Mouse (Mus musculus) urinary bladder, postnatal 4 days (tissue): ENCODE data around the gene Akap1.
"Not testable (repeated sequence)": the region's sequence is repeated elsewhere in the genome, so short reads cannot be mapped to it uniquely, and the experiment has no call there.

Source experiments
- DNase-seq, 2 experiments: peaks; one replicate each; pipeline ENCODE4 v3.0.0; 2021 to 2022; ENCODE audit warnings: low spot score in 2 of 2

The Akap1 gene

DNA sequence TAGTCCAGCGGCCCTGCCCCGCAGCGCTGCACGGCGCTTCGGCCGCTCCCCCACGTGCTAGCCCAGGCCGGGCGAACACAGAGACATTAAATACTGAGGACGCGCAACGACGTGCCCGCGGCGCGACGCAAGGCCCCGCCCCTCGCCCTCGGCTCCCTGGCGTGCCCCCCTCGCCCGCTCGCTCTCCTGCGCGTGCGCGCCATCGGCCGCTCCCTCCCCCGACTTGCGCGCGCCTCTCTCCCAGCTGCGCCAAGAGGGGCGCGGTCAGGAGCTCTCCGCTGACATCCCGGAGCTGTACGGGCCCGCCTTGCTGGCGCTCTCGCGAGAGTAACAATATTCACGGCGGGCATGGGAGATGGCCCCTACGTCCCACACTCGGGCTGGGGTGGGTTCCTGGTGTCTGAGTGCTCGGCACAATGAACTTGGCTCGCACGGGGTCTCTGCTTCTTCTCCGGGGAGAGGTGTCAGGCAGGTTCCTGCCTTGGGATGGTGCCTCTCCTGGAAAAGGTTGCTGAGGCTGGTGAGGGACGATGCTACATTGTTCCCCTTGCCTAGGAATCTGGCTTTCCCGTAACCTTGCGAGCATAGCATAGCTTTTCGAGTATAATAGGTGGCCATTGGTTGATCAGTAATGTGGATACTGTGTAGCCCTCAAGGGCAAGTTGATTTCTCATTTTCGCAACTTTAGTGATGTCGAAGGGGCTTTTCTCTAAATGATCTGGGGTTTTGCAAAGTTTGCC is at the start of gene Akap1:
Gene Akap1 (minus strand): TSS at position 129 of the 740 bp plus-strand sequence.
- peak; percentile 98 to 99 for DNase-seq

DNA sequence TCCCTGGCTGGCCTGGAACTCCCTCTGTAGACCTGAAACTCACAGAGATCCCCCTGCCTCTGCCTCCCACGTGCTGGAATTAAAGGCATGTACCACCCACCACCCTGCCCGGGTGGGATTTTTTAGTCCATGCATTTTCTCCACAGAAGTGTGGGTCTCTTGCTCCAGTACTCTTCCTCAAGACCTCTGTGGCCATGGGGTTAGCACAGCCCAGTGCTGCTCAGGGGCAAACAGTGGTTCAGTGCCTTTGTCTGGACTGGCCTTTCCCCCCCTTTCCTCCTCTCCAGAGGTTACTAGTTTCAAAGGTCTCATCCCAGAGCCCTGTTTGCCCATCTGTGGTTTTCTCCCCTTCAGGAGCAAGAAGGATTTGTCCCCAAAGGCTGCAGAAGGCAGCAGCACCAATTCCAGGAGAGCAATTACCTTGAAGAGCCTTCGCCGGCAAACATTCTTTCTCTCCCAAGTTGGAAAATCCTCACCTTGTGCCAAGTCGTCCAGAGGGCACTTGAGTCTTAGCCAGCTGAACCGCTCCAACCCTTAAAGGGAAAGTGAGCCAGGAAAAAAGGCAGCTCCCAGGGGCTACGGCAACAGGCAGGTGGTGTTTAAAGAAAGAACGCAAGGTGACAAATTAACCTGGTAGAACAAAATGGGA is 45.1 kb upstream of the Akap1 start:
- DNase-seq: no peak

DNA sequence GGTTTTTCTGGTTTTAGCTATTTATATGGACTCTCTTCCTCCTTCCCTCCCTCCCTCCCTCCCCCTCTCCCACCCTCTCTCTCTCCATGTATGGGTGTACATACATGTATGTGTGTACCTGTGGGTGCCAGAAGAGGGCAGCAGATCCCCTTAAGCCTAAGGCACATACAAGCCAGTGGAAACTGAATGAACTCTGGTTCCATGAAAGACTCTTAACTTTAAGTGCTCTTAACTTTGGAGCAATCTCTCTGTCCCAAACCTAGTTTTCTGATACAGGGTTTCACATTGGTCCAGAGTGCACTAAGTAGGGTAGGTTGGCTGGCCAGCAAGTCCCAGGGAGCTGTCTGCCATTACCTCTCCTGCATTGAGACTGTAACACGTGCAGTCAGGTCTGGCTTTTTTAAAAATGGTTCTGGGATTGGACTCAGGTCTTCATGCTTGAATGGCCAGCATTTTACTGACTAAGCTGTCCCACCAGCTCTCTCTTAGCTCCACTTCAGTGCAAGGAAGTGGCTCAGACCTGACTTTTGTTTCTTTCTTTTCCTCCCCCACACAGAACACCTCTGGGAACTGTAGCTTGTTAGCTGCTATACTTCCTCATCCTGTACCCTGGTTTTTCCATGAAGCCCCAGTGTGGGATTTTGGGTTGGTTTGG is 44.3 kb upstream of the Akap1 start:
- peak in 1 of 2 experiments; percentile 45 for DNase-seq

DNA sequence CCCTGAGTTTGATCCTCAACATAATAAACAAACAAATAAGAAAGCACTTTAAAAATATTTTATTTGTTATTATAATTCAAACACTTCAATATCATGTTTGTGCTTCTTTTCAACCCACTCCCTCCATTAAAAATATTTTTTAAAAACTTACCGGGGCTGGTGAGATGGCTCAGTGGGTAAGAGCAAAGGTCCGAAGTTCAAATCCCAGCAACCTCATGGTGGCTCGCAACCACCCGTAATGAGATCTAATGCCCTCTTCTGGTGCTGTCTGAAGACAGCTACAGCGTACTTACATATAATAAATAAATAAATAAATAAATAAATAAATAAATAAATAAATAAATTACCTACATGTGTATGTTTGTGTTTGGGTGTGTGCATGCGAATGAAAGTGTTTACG is 43.5 kb upstream of the Akap1 start:
- no peak for DNase-seq

DNA sequence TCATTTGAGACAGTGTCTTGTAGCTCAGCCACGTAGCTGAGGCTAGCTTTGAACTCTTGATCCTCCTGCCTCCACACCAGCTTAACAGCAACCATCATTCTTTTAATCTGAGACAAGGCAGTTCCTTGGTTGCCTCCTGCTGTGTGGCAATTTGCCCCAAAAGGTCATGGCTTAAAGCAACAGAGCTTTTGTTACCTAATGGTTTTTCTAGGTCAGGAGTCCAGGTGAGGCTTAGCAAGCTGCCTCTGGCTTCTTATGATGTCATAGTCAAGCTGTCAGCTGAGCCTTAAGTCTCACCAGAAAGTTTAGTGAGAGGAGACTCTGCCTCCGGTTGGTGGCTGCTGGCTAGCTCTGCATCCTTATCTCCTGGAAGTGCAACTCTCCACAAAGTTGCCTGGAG is 41.2 kb upstream of the Akap1 start:
- no peak for DNase-seq

DNA sequence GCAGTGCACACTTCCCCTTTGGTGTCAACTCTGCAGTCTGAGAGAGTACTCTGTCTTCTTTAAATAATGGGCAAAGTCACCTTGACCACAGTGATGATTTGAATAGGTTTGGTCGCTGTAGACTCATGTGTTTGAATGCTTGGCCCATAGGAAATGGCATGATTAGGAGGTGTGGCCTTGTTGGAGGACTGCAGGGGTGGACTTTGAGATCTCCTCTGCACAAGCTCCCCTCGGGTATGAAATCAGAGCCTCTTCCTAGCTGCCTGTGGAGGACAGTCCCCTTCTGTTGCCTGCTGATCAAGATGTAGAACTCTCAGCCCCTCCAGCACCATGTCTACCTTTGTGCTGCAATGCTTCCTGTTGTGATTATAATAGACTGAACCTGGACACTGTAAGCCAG is 39.7 kb upstream of the Akap1 start:
- DNase-seq: no peak

DNA sequence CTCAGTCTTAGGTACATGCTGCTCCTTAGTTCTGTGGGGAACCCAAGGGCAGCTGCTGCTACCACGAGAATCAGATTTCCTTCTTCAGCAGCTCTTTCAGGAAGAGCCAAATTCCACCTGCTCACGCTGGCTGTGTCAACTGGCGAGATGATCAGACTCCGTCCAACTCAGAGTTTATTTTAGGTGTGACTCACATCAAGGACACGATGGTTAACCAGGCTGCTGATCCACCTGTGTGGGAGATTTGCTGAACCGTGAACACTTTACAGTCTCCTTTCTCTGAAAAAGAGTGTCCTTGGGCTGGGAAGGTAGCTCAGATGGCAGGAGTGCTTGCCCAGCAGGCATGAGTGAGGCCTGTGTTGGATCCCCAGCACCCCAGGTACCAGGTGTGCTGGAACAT is 38.4 kb upstream of the Akap1 start:
- no peak for DNase-seq

DNA sequence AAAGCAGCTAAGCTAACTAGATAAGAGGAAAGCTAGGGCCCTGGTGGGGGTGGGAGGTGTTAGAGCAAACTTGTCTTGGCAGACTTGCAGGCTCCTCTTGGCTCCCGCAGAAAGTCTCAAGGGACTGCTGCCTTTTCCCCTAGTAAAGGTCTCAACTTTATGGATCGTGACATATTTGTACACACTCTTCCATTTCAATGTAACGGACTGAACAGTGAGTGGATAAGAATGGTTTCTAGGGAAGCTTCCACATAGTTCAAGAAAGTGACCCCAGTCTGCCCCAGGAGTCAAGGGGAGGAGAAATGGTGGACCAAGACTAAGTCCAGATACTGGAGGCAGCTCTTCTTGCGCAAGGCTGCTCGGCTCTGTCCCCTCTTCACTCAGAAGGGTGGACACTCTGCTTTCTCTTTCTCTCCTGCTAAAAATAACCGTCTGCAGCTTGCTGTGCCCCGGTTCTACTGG is 37.0 kb upstream of the Akap1 start:
- DNase-seq: no peak

DNA sequence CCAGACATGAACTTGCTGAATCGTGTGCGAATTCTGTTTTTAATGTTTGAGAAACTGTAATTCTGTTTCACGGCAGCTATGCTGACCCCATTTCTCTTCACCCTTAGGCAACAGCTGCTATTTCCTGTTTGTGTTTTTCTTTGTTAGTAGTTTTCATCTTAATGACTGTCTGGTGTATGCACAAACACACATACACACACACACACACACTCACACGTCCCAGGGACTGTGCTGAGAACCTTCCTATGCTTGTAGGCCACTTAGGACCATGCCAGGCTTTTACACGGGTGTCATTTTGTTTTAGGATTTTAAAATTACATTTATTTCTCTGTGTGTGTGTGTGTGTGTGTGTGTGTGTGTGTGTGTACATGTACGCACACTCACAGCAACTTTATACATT is 35.2 kb upstream of the Akap1 start:
- DNase-seq: no peak

DNA sequence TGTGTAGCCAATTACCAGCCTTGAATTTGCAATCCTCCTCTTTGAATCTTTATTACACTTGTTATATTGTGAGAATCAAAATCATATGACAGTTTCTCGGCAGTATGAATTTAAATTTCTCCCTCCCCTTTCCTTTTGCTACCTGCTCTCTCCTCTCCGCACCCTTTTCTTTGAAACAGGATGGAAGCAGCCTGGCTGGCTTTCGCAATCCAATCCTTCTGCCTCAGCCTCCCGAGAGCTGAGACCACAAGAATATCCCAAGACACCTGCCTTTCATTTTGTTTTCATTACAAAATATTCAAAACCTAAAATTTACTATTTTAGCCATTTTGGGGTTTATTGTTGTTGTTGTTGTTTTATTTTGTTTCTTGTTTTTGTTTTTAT is 34.0 kb upstream of the Akap1 start:
- no peak for DNase-seq

DNA sequence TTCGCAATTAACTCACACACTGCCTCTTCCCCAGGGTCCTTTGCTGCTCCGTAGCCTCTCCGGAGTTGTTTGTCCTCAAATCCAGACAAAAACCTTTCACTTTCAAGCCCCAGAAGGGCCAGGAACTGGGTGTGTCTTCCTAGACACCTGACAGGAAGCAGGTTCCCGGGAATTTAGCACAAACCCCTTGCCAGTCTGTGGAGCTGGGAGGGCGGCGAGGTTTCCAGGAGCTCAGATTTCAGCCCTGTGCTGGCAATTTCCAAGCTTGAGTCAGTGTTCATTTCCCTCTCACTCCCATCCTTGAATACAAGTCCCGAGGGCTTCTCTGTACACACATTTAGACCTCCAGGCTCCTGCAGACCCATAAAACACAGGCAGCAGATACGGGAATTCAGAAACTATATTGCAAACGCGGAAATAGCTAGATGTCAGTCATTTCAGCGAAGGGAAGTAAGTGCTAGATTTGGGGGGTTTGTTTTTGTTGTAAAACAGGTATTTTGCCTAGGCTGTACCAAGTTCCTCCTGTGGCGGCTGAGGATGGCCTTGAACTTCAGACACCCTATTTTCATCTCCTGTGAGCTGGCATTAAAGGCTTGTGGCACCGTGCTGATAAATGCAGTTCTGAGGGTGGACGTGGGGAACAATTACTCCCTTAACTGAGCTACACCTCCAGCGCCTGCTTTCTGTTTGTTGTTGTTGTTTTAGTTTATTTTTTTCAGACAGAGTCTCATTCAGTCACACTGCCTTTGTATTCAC is 33.4 kb upstream of the Akap1 start:
- no peak for DNase-seq

DNA sequence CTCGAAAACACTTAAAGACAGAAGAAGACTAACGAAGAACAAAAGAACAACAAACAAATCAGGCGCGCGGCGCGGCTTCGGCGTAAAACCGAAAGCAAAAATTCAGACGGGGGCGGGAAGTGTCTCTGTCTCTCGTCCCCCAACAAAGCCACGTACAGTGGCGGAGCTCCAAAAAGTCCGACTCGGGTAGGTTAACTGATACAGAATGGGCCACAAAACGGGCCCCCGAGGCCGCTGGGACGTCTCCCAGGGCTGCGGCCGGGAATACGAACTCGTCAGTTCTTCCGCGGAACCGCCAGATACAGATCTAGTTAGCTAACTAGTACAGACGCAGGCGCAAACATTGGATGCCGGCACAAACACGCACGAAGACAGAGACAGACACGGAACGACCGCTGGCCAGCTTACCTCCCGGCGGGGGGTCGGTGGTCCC is 31.4 kb upstream of the Akap1 start:
- peak in 1 of 2 experiments; percentile 43 for DNase-seq

DNA sequence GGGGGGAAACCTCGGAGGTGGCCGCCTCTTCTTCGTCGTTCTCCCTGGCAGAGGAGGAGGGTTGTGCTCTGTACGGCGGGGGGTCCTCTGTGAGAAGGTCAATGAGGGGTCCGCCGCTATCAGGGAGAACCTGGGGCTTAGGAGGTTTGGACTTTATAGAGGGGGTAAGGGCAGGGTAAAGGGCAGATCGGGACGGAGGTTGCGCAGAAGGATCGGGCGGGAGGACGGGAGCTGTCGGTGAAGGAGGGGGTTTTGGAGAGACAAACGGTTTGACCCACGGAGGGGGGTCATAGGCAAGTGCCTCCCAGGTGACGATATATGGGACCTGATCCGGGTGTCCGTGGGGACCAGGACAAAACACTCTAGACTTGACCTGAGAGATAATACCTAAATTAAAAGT is 30.8 kb upstream of the Akap1 start:
- peak; percentile 34 to 82 for DNase-seq

DNA sequence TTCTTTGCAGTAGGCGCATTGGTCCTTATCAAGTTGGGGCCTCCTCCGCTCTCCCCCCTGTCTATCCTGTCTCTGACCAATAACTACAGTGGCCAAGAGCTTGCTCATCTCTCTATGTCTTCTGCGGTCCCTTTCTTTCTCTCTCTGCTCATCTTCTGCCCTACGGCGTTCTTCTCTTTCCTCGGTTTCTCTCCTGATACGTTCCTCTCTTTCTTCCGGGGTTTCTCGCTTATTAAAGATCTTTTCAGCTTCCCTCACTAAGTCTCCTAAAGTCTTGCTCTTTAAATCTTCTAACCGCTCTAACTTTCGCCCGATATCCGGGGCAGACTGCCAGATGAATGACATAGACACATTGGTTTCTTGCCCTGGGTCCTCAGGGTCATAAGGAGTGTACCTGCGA is 29.9 kb upstream of the Akap1 start:
- not testable (repeated sequence) for DNase-seq

DNA sequence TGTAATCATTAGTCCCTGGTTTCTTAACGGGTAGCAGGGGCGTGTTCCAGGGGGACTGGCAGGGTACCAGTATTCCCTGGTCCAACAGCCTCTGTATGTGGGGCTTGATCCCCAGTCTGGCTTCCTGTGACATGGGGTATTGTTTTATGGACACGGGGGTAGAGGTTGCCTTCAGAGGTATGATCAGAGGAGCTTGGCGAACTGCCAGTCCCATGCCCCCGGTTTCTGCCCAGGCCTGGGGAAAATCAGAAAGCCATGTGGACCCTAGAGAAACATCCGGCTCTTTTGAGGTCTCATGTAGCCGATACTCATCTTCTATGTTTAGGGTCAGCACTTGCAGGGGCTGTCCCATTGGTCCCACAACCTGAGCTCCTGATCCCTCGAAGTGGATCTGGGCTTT is 29.1 kb upstream of the Akap1 start:
- peak in 1 of 2 experiments; percentile 25 for DNase-seq

DNA sequence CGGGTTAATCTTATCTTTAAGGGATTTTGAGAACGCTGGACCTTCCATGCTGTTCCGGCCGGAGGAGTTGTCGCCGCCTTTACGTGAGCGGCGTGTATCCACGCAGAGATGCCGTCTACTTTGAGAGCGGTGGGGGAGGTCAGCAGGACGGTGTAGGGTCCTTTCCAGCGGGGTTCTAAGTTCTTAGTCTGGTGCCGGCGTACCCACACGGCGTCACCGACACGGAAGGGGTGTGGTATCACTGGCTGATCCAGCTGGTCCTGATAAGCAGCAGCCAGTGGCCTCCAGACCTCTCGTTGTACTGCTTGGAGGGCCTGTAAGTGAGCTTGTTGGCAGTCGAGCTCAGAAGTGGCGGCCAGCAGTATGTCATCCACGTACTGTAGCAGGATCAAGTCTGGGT is 28.4 kb upstream of the Akap1 start:
- DNase-seq: peak; percentile 52 to 75

DNA sequence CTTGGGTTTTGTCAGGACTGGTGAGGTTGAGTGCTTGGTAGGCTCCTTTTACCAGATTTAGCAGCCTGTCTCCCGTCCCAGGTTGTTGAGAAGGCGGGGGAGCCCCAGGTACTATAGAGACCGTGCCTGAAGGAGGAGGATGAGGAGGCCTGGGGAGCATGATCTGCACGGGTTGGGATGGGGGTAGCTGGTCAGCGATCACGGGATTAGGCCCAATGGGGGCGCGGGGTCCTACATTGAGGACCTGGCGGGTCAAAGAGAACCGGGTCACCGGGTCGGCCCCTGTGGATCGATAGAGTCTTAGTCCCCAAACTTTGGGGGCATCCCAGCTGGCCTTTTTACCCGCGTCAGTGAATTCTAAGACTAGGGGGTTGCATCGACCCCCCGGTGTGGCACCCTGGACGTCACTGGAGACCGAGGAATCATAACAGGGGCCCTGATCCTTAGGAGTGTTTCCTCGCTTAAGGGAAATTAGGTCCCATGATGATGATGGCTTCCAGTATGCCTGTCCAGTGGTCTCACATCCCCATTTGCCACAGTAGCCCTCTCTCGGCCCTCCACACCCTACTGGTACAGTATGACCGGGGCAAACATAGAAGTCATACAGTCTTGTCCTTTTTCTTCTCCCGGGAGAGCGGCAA is 27.7 kb upstream of the Akap1 start:
- peak; percentile 77 to 96 for DNase-seq

DNA sequence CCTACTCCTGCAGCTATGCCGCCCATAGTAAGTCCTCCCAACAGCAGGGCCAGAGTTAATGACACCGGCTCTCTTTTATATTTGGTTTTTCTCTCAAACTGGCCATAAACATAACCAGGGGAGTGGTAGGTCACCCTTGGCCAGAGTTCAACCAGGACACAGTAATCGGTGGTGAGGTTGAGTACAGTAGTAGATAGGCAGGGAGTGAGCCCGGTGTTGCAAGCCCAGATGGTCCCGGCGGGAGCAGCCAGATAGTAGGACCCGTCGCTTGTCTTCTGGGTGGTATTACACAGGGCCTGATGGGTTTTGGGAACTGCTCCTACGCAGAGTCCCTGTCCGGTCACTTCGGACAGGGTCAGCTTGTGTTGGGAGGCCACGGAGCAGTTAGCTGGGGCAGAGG is 27.1 kb upstream of the Akap1 start:
- DNase-seq: peak; percentile 43 to 76

DNA sequence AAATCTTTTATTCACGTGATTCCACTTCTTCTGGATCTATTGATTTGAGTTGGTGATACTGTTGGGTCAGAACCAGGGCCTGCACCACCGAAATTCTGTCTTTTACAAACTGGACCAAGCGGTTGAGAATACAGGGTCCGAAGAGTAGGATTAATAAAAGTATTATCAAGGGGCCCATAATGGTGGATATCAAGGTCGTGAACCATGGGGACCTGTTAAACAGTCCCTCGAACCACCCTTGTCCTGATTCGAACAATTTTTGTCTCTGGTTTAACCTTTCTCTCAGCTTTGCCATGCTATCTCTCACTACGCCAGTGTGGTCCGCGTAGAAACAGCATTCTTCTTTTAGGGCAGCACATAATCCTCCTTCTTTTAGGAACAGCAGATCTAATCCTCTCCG is 26.5 kb upstream of the Akap1 start:
- not testable (repeated sequence) for DNase-seq

DNA sequence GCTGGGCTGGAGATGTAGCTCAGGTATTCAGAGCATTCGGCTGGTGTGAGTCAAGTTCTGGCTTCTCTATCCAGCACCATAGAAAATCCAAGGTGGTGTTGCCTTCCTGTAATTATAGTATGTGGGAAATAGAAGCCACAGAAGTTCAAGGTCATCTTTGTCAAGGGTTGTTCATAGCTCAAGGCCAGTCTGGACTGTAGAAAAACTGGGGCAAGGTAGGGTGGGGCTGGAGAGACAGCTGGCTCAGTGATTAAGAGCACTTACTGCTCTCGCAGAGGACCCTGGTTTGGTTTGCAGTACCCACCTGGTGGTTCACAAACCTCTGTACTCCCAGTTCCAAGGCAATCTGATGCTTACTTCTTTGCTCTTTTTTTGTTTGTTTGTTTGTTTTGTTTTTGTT is 24.6 kb upstream of the Akap1 start:
- no peak for DNase-seq

DNA sequence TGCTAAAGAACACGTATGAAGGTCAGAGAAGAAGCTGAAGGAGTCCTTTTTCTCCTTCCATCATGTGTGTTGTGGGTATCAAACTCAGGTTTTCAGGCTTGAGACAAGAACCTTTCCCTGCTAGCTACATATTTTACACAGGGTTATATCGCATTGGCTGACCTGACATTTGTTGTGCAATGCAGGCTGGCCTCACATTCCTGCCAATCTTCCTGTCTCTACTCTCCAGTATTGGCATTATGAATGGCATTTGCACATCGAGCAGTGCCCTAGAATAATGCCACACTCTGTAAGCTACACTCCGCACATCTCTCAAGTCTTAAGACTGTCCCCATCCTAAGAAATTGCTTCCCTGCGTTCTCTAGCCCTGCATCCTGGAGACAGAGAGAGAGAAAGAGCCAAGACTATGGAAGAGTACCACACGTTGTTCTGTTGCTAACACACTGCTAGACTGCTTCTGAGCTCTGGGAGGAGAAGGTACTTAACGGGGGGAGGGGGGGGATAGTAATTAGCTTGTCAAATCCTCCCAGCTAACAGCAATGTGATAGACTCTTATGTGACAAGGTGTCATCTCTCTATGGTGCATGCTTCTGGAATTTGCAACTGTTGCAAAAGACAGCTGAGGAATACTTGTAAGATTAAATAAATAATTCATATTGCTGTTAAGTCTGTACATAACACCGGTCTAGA is 20.1 kb upstream of the Akap1 start:
- no peak for DNase-seq
